Mouse (Mus musculus): ENCODE measurements at regions not wholly inside any gene's neighbourhood (a gene's known extent, or its start where the extent isn't known, plus 50 kb on each side); places are given as distances from the start of the nearest gene placed in this dataset.

DNA sequence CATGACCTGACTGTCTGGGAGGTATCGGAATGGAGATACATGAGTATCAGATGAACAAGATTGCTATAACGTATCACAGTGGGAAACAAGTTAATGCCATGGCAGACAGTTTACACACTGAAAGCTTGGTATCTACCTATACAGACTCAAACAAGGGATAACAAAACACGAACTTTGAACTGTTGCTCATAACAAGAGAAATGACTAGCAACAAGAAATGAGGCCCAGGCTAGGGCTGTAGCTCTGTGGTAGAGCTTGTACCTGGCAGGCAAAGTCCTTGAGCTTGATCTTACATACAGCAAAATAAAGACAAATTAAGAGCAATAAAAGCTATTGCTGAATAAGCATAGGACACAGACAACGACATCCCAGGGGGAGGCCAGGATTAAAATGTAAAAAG, 172.4 kb upstream of the Pln start:
- no peak for DNase-seq

DNA sequence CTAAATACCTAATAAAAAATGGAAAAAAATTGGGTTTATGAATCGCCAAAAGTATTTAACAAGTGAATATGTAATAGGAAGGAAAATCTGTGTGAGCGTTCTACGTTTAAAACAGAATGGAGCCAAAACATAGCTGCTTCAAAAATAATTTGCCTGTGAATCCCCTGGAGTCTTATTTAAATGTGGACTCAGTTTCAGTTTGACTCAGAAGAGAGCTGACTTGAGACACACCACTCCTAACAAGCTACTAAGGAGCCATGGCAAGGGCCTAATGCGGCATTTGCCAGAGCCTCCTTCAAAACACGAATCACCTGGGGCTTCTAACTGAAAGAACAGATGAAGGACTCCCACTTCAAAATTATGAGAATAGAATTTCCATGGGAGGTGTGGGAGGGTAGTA, 169.7 kb upstream of the Pln start:
- DNase-seq = no peak

GRCm38 (mm10) chr10:53174038-53174564, 163.4 kb upstream of the Pln start:
- no peak for DNase-seq

DNA sequence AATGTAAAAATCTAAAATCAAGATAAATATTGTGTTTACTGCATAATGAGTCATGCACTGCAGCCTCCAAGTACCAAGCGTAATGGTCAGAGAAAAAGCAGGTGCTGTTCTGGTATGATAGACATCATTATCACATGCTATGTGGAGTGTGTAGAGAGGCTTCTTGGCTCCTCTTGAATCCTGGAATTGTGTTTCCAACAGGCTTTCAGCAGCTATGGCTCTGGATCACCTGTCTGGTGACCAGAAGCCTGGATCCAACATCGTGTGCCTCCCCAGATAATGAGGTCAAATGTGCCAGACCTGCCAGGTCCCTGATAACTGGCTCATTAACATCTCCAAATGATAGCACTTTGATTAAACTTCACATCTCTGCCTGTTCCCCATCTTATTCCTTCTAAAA, 161.5 kb upstream of the Pln start:
- peak; percentile 50 to 71 for DNase-seq

GRCm38 (mm10) chr10:53178561-53178960, 158.9 kb upstream of the Pln start:
- DNase-seq = peak in 1 of 2 experiments; percentile 21

GRCm38 (mm10) chr10:53179109-53179508, 158.4 kb upstream of the Pln start:
- DNase-seq = peak; percentile 61 to 66

- DNase-seq = peak; percentile 39 to 44
Observed at GRCm38 (mm10) chr10:53180751-53181151, 156.7 kb upstream of the Pln start.

DNA sequence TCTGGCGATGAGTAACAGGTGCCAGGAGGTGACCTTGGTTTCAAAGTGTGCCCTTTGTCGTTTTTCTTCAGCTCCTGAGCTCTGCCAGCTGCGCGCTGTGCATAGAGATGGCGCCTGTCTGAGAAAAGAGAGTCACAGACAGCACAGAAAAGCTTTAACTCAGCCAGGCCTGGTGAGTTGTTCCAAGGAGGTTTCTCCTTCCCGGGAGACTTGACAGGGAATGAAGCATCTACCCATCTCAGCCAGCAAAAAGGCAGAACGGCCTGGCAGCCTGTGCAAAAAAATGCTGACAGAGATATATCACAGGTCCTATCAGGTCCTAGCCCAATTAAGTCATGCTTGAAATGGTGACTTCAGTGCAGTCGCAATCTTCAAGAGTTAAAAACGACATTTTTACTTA, 156.1 kb upstream of the Pln start:
- peak in 1 of 2 experiments; percentile 11 for DNase-seq

DNA sequence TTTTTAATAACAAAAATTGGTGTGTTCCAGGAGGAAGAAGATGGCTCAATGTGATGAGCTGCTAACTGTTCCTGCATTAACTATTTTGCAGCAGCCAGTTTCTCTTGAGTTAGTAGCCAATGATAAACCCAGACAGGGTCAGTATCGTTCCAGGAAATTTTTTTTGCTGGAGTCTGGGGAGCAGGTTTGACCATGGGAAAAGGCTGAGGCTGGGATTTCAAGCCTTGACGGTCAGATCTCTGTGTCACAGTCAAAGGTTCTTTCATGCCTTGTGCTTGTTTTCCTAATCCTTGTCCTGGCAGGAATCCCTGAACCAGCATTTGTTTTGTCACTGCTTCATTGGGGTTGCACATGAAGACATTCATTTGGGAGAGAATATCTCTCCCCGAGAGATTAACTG, 129.0 kb upstream of the Pln start:
- DNase-seq = no peak

DNA sequence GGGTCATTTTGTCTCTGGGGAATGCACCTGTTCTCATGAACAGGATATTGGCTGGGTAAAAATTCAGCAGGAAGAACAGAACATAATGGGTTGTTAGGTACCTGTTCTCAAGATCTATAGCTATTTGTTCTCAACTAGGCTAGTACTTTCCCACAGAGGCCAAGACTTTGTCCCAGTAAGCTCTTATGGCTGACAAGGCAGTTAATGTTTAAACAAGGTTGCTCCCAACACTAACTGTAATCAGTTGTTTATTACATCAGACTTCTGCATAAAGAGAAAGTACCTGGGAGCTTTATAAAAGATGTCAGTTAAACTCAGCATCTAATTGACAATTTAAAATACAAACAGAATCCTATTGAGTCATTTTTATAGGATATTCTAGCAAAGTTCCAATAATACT, 127.6 kb upstream of the Pln start:
- no peak for DNase-seq

Data from heart, adult 18-20 months (tissue).